Mouse (Mus musculus) hindbrain, embryonic 13.5 days (tissue): Measurements from ENCODE around the gene Zfp867. TPM values are rescaled to one million over a fixed set of nuclear protein-coding genes. Genes with fewer than 3 reads are reported as not detected.

Source experiments
- ATAC-seq: fragments of 200-750 bp; cut with Nextera tagmentation; 2 replicates; pipeline ENCODE4 v1.8.0; 2017; ENCODE audit warnings: moderate TSS enrichment; ENCODE audit not compliant: low FRiP score
- H3K27ac ChIP-seq: fragments of 300-500 bp; sonication (generic); 2 replicates; pipeline ENCODE4 v1.5.1; 2015; ENCODE audit warnings: inconsistent platforms, mild to moderate bottlenecking, moderate library complexity
- H3K27me3 ChIP-seq: fragments of 300-500 bp; sonication (generic); 2 replicates; pipeline ENCODE4 v1.6.1; 2015; ENCODE audit warnings: mild to moderate bottlenecking, inconsistent platforms
- H3K36me3 ChIP-seq: fragments of 300-500 bp; sonication (generic); 2 replicates; pipeline ENCODE4 v1.6.1; 2015; ENCODE audit warnings: mild to moderate bottlenecking, inconsistent platforms
- H3K4me1 ChIP-seq: fragments of 300-500 bp; sonication (generic); replicated peaks from 2 replicates; pipeline ENCODE4 v1.6.1; 2015; ENCODE audit warnings: inconsistent platforms
- H3K4me2 ChIP-seq: fragments of 300-500 bp; sonication (generic); 2 replicates; pipeline ENCODE4 v1.6.1; 2015; ENCODE audit warnings: inconsistent platforms, mild to moderate bottlenecking, moderate library complexity
- H3K4me3 ChIP-seq: fragments of 300-500 bp; sonication (generic); 2 replicates; pipeline ENCODE4 v1.5.1; 2015; ENCODE audit warnings: mild to moderate bottlenecking, inconsistent platforms
- H3K9ac ChIP-seq: fragments of 300-500 bp; sonication (generic); 2 replicates; pipeline ENCODE4 v1.6.1; 2015; ENCODE audit warnings: mild to moderate bottlenecking, inconsistent platforms
- H3K9me3 ChIP-seq: fragments of 300-500 bp; sonication (generic); 2 replicates; pipeline ENCODE4 v1.6.1; 2016; ENCODE audit warnings: inconsistent platforms
- WGBS: fragments of 180-500 bp; shearing (Covaris S2); methylation state at CpG from one replicate; pipeline ENCODE4 v1.1.7; 2015; 5-methylcytosine and 5-hydroxymethylcytosine counted together
- polyA plus RNA-seq: library from polyadenylated mRNA; unstranded; fragments of >200 nt; fragmentation: Nextera tagmentation; extraction: Ambion mirVana; gene quantifications from 2 replicates; pipeline ENCODE4 v1.2.1, GENCODE M21; 2015

The Zfp867 gene
- 12.7 and 13.2 TPM in 2 replicates for polyA plus RNA-seq

- Histone ChIP-seq H3K9ac (peak within 1 kb of the TSS; percentile 94), H3K27me3 (0 out of 2 replicates have a peak, but pooled peaks cover 8% of the 10 kb centered on the region), H3K4me1 (peaks cover 22% of the 10 kb centered on the region), H3K27ac (peak within 1 kb of the TSS; percentile 85), H3K4me2 (peak within 1 kb of the TSS; percentile 85), H3K36me3 (peaks cover 4% of the 10 kb centered on the region; the same call in 1 of the 2 replicates), H3K4me3 (peak within 1 kb of the TSS; percentile 88), H3K9me3 (no peaks in the 10 kb centered on the region)
- peak; percentile 90 for ATAC-seq
- 0% methylated on average over 19 of the region's 19 CpGs for WGBS
These were observed at the start of gene Zfp867 for GRCm38 (mm10) chr11:59472326-59472677. Gene Zfp867 (minus strand): TSS chr11:59472474.

GRCm38 (mm10) chr11:59519741-59520495 lies 47.6 kb upstream of the Zfp867 start:
- Histone ChIP-seq H3K9ac (no peak overlapping the region), H3K4me2 (no peak overlapping the region), H3K4me3 (no peak overlapping the region), H3K27me3 (no peaks in the 10 kb centered on the region), H3K4me1 (no peaks in the 10 kb centered on the region), H3K9me3 (no peaks in the 10 kb centered on the region), H3K36me3 (no peaks in the 10 kb centered on the region), H3K27ac (no peak overlapping the region)
- no peak for ATAC-seq
- WGBS, result 76% methylated on average over 6 of the region's 6 CpGs

GRCm38 (mm10) chr11:59518226-59518625 lies 46.0 kb upstream of the Zfp867 start:
- H3K9ac ChIP-seq, result no peak overlapping the region
- ATAC-seq, result no peak
- H3K27ac ChIP-seq, result no peak overlapping the region
- no peaks in the 10 kb centered on the region for H3K36me3 ChIP-seq
- WGBS, result 78% methylated on average over 10 of the region's 10 CpGs
- H3K9me3 ChIP-seq, result no peaks in the 10 kb centered on the region
- no peaks in the 10 kb centered on the region for H3K4me1 ChIP-seq
- no peaks in the 10 kb centered on the region for H3K27me3 ChIP-seq
- H3K4me3 ChIP-seq, result no peak overlapping the region
- H3K4me2 ChIP-seq, result no peak overlapping the region

- no peaks in the 10 kb centered on the region for H3K27me3 ChIP-seq
- H3K4me1 ChIP-seq, result no peaks in the 10 kb centered on the region
- H3K9ac ChIP-seq, result no peak overlapping the region
- 92% methylated on average over 1 of the region's 1 CpGs for WGBS
- ATAC-seq, result no peak
- no peaks in the 10 kb centered on the region for H3K36me3 ChIP-seq
- H3K9me3 ChIP-seq, result no peaks in the 10 kb centered on the region
- H3K4me2 ChIP-seq, result no peak overlapping the region
- H3K27ac ChIP-seq, result no peak overlapping the region
- no peak overlapping the region for H3K4me3 ChIP-seq
These were observed 45.2 kb upstream of the Zfp867 start for GRCm38 (mm10) chr11:59517441-59517840.

GRCm38 (mm10) chr11:59514789-59515188 lies 42.5 kb upstream of the Zfp867 start:
- Histone ChIP-seq H3K9me3 (no peaks in the 10 kb centered on the region), H3K4me1 (no peaks in the 10 kb centered on the region), H3K4me2 (no peak overlapping the region), H3K4me3 (no peak overlapping the region), H3K9ac (no peak overlapping the region), H3K27ac (no peak overlapping the region), H3K27me3 (no peaks in the 10 kb centered on the region), H3K36me3 (peaks cover 11% of the 10 kb centered on the region; the same call in 1 of the 2 replicates)
- 86% methylated on average over 3 of the region's 3 CpGs for WGBS
- no peak for ATAC-seq

GRCm38 (mm10) chr11:59514381-59514780 lies 42.1 kb upstream of the Zfp867 start:
- Histone ChIP-seq H3K27me3 (no peaks in the 10 kb centered on the region), H3K36me3 (peaks cover 13% of the 10 kb centered on the region; the same call in 1 of the 2 replicates), H3K27ac (no peak overlapping the region), H3K9me3 (no peaks in the 10 kb centered on the region), H3K4me2 (no peak overlapping the region), H3K4me3 (no peak overlapping the region), H3K9ac (no peak overlapping the region), H3K4me1 (no peaks in the 10 kb centered on the region)
- 81% methylated on average over 6 of the region's 6 CpGs for WGBS
- ATAC-seq, result no peak

- no peak overlapping the region for H3K4me2 ChIP-seq
- peaks cover 13% of the 10 kb centered on the region; the same call in 1 of the 2 replicates for H3K36me3 ChIP-seq
- no peak overlapping the region for H3K9ac ChIP-seq
- no peaks in the 10 kb centered on the region for H3K4me1 ChIP-seq
- ATAC-seq, result no peak
- no peak overlapping the region for H3K4me3 ChIP-seq
- H3K27ac ChIP-seq, result no peak overlapping the region
- no peaks in the 10 kb centered on the region for H3K9me3 ChIP-seq
- H3K27me3 ChIP-seq, result no peaks in the 10 kb centered on the region
- WGBS, result 88% methylated on average over 3 of the region's 3 CpGs
These were observed 41.3 kb upstream of the Zfp867 start for GRCm38 (mm10) chr11:59513556-59513955.

- Histone ChIP-seq H3K9ac (no peak overlapping the region), H3K4me2 (no peak overlapping the region), H3K4me3 (no peak overlapping the region), H3K36me3 (peaks cover 13% of the 10 kb centered on the region; the same call in 1 of the 2 replicates), H3K27ac (no peak overlapping the region), H3K9me3 (no peaks in the 10 kb centered on the region), H3K27me3 (no peaks in the 10 kb centered on the region), H3K4me1 (peaks cover 4% of the 10 kb centered on the region)
- WGBS, result 91% methylated on average over 10 of the region's 10 CpGs
- ATAC-seq, result no peak
These were observed 40.5 kb upstream of the Zfp867 start for GRCm38 (mm10) chr11:59512733-59513132.

- Histone ChIP-seq H3K9me3 (no peaks in the 10 kb centered on the region), H3K4me1 (peaks cover 15% of the 10 kb centered on the region), H3K9ac (no peak overlapping the region), H3K27ac (no peak overlapping the region), H3K4me3 (no peak overlapping the region), H3K27me3 (no peaks in the 10 kb centered on the region), H3K36me3 (peaks cover 13% of the 10 kb centered on the region; the same call in 1 of the 2 replicates), H3K4me2 (no peak overlapping the region)
- 82% methylated on average over 1 of the region's 1 CpGs for WGBS
- ATAC-seq, result no peak
These were observed 39.3 kb upstream of the Zfp867 start for GRCm38 (mm10) chr11:59511558-59511957.

GRCm38 (mm10) chr11:59506713-59507074 lies 34.4 kb upstream of the Zfp867 start:
- Histone ChIP-seq H3K36me3 (peaks cover 37% of the 10 kb centered on the region), H3K4me1 (peaks cover 23% of the 10 kb centered on the region), H3K9ac (peak overlapping the region; percentile 95), H3K4me2 (peak overlapping the region; percentile 93), H3K4me3 (peak overlapping the region; percentile 81), H3K27ac (peak overlapping the region; percentile 90), H3K9me3 (no peaks in the 10 kb centered on the region), H3K27me3 (no peaks in the 10 kb centered on the region)
- WGBS, result 0% methylated on average over 14 of the region's 14 CpGs
- peak; percentile 41 for ATAC-seq

GRCm38 (mm10) chr11:59505839-59506712 lies 33.8 kb upstream of the Zfp867 start:
- peak; percentile 92 for ATAC-seq
- Histone ChIP-seq H3K36me3 (peaks cover 37% of the 10 kb centered on the region), H3K9ac (peak overlapping the region; percentile 95), H3K4me3 (peak overlapping the region; percentile 81), H3K9me3 (no peaks in the 10 kb centered on the region), H3K4me1 (peaks cover 23% of the 10 kb centered on the region), H3K4me2 (peak overlapping the region; percentile 93), H3K27ac (peak overlapping the region; percentile 90), H3K27me3 (no peaks in the 10 kb centered on the region)
- WGBS, result under 1% methylated on average over 63 of the region's 71 CpGs

- H3K9me3 ChIP-seq, result no peaks in the 10 kb centered on the region
- peak; percentile 59 for ATAC-seq
- peak overlapping the region; percentile 93 for H3K4me2 ChIP-seq
- WGBS, result under 1% methylated on average over 21 of the region's 21 CpGs
- peak overlapping the region; percentile 81 for H3K4me3 ChIP-seq
- peak overlapping the region; percentile 95 for H3K9ac ChIP-seq
- peaks cover 23% of the 10 kb centered on the region for H3K4me1 ChIP-seq
- no peaks in the 10 kb centered on the region for H3K27me3 ChIP-seq
- peak overlapping the region; percentile 90 for H3K27ac ChIP-seq
- peaks cover 39% of the 10 kb centered on the region for H3K36me3 ChIP-seq
These were observed 33.1 kb upstream of the Zfp867 start for GRCm38 (mm10) chr11:59505351-59505838.
